Mouse (Mus musculus): ENCODE results near the gene Rad23a. TPM values are rescaled to one million over a fixed set of nuclear protein-coding genes. Genes with fewer than 3 reads are reported as not detected.
A peak's percentile ranks its signal among the peaks of the same experiment; 100 is the strongest.

Rad23a gene
- total and polyA plus RNA-seq, 3 experiments, result 62.6 to 155 TPM; not detected in 1

GRCm38 (mm10) chr8:84810896-84811295, 29.6 kb downstream of the Rad23a start (continued):
- TF ChIP-seq ETS1 (IDR thresholded peaks at IDR 0.05; ENCODE audit: low read depth, low read length) (no peak), BHLHE40 (IDR thresholded peaks at IDR 0.05; ENCODE audit: borderline replicate concordance, low read depth, low read length) (peak; percentile 70), TBP (IDR thresholded peaks at IDR 0.05; ENCODE audit: low read depth, low read length) (no peak), TAL1 (IDR thresholded peaks at IDR 0.05; ENCODE audit: low read length) (no peak), POLR2A (IDR thresholded peaks at IDR 0.05; ENCODE audit: control insufficient read depth in 1 of 2, insufficient read depth in 1 of 2, low read depth in 1 of 2, low read length in 2 of 2, poor library complexity in 1 of 2) (no peak), CHD1 (IDR thresholded peaks at IDR 0.05; ENCODE audit: low read depth, low read length) (no peak), MAX (IDR thresholded peaks at IDR 0.05; ENCODE audit: low read length) (no peak), ZC3H11A (IDR thresholded peaks at IDR 0.05; ENCODE audit: low read depth, low read length) (peak; percentile 78), RCOR1 (IDR thresholded peaks at IDR 0.05; ENCODE audit: low read depth, low read length) (no peak), ZMIZ1 (IDR thresholded peaks at IDR 0.05; ENCODE audit: low read depth, low read length) (no peak), UBTF (IDR thresholded peaks at IDR 0.05; ENCODE audit: borderline replicate concordance, insufficient read depth, low read depth, low read length) (no peak), CTCF (IDR thresholded peaks at IDR 0.05 in 2 of 3, conservative IDR thresholded peaks at IDR 0.05 in 1 of 3; ENCODE audit: control insufficient read depth in 1 of 3, insufficient read depth in 1 of 3, low read depth in 2 of 3, low read length in 3 of 3, poor library complexity in 1 of 3, severe bottlenecking in 1 of 3) (peak in 2 of 3 experiments; percentile 92 to 95; a peak in 5 of 6 replicates)

- Histone ChIP-seq H3K27me3 (ENCODE audit: control insufficient read depth in 1 of 2, insufficient read depth in 2 of 2, low read length in 2 of 2) (no peaks in the 10 kb centered on the region), H3K4me3 (ENCODE audit: control insufficient read depth in 1 of 2, insufficient read depth in 1 of 2, low read depth in 2 of 2, low read length in 2 of 2) (no peak overlapping the region), H3K36me3 (ENCODE audit: control insufficient read depth in 1 of 2, insufficient read depth in 2 of 2, low read length in 2 of 2) (peaks cover 0 to 3% of the 10 kb centered on the region in 2 experiments; a peak in 1 of 4 replicates), H3K9me3 (replicated peaks; ENCODE audit: insufficient read depth, low read length) (no peaks in the 10 kb centered on the region), H3K79me2 (ENCODE audit: control insufficient read depth, insufficient read depth, low read length, poor library complexity) (no peaks in the 10 kb centered on the region), H3K27ac (ENCODE audit: control insufficient read depth, low read depth, low read length) (no peak overlapping the region), H3K9ac (ENCODE audit: control insufficient read depth, low read depth, low read length, poor library complexity, severe bottlenecking) (no peak overlapping the region), H3K4me1 (ENCODE audit: control insufficient read depth in 1 of 2, insufficient read depth in 2 of 2, low read length in 2 of 2) (peaks cover 0 to 10% of the 10 kb centered on the region in 2 experiments; a peak in 2 of 4 replicates)
- no peak for DNase-seq (ENCODE audit: low read depth, low spot score)
- TF ChIP-seq MYB (IDR thresholded peaks at IDR 0.05; ENCODE audit: low read depth, low read length) (no peak), NELFE (IDR thresholded peaks at IDR 0.05; ENCODE audit: low read depth, low read length) (no peak), USF1 (IDR thresholded peaks at IDR 0.05; ENCODE audit: low read depth, low read length) (peak; percentile 49; the same call in 1 of the 2 replicates), ZMIZ1 (IDR thresholded peaks at IDR 0.05; ENCODE audit: low read depth, low read length) (no peak)
Measured at GRCm38 (mm10) chr8:84809941-84810280, 30.6 kb downstream of the Rad23a start.

- Histone ChIP-seq H3K36me3 (ENCODE audit: control insufficient read depth in 1 of 2, insufficient read depth in 2 of 2, low read length in 2 of 2) (peaks cover 0 to 3% of the 10 kb centered on the region in 2 experiments; a peak in 1 of 4 replicates), H3K27ac (ENCODE audit: control insufficient read depth, low read depth, low read length) (no peak overlapping the region)
Measured at GRCm38 (mm10) chr8:84809109-84809940, 31.1 kb downstream of the Rad23a start.

More at GRCm38 (mm10) chr8:84809109-84809940, 31.1 kb downstream of the Rad23a start:
- Histone ChIP-seq H3K4me1 (ENCODE audit: control insufficient read depth in 1 of 2, insufficient read depth in 2 of 2, low read length in 2 of 2) (peaks cover 0 to 10% of the 10 kb centered on the region in 2 experiments; a peak in 2 of 4 replicates), H3K79me2 (ENCODE audit: control insufficient read depth, insufficient read depth, low read length, poor library complexity) (no peaks in the 10 kb centered on the region), H3K9me3 (replicated peaks; ENCODE audit: insufficient read depth, low read length) (no peaks in the 10 kb centered on the region), H3K9ac (ENCODE audit: control insufficient read depth, low read depth, low read length, poor library complexity, severe bottlenecking) (no peak overlapping the region), H3K4me3 (ENCODE audit: control insufficient read depth in 1 of 2, insufficient read depth in 1 of 2, low read depth in 2 of 2, low read length in 2 of 2) (no peak overlapping the region), H3K27me3 (ENCODE audit: control insufficient read depth in 1 of 2, insufficient read depth in 2 of 2, low read length in 2 of 2) (no peaks in the 10 kb centered on the region)
- no peak for DNase-seq (ENCODE audit: low read depth, low spot score)
- no peak for TF ChIP-seq USF2 (IDR thresholded peaks at IDR 0.05; ENCODE audit: borderline replicate concordance in 1 of 2, insufficient read depth in 1 of 2, low read depth in 1 of 2, low read length in 2 of 2)
- TF ChIP-seq NRF1 (IDR thresholded peaks at IDR 0.05; ENCODE audit: insufficient read depth, low read depth, low read length, poor library complexity, severe bottlenecking), result no peak
- no peak for TF ChIP-seq USF1 (IDR thresholded peaks at IDR 0.05; ENCODE audit: low read depth, low read length)
- no peak for TF ChIP-seq MAFK (IDR thresholded peaks at IDR 0.05; ENCODE audit: borderline replicate concordance, low read depth, low read length)
- no peak for TF ChIP-seq CHD1 (IDR thresholded peaks at IDR 0.05; ENCODE audit: low read depth, low read length)
